Mouse (Mus musculus) layer of hippocampus, postnatal 10 days (tissue): ENCODE measurements around the gene Tmem121. TPM values are rescaled to one million over a fixed set of nuclear protein-coding genes. Genes with fewer than 3 reads are reported as not detected.
A peak's percentile ranks its signal among the peaks of the same experiment; 100 is the strongest.
"Not testable (repeated sequence)": the region's sequence is repeated elsewhere in the genome, so short reads cannot be mapped to it uniquely, and the experiment has no call there.

Experiments
- DNase-seq, 2 experiments: peaks; one replicate each; pipeline ENCODE4 v3.0.0; 2021; ENCODE audit warnings: low spot score in 2 of 2
- total RNA-seq, 2 experiments: library from RNA; stranded (reverse); gene quantifications; 2 replicates each; pipeline ENCODE4 v1.2.3; 2021

The Tmem121 gene
- total RNA-seq, 2 experiments from 2014 or later = 30.5 to 33.9 TPM

DNA sequence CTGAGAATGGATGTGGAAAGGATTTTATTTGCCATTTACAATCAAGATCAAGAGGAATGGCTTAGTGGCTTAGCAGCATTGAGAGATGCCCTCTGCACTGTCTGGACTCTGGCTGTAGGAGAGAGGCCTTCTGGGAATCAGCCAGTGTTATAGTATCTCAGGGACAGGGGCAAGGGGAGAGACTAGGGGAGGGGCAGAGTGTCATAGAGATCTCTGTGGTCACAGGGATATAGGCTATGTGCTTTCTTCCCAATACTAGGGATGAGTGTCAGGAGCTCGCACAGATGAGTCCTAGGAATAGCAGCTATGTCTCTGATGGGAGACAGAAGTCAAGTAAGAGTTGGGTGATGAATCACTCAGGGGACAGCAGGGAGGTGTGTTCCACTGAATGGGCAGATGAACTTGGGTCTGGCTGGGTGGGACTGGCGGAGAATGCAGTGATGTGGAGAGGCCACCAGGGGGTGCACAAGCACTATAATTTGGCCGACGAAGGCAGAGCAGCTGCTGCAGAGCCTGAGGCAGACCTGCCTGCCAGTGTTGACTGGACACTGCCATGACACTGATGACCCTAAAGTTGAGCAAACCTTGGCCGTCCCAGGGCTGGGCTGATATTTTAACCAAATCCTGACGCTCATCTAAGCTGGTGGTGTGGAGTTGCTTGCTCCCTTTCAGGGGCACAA is 30.1 kb downstream of the Tmem121 start:
- DNase-seq = peak; percentile 72 to 78

DNA sequence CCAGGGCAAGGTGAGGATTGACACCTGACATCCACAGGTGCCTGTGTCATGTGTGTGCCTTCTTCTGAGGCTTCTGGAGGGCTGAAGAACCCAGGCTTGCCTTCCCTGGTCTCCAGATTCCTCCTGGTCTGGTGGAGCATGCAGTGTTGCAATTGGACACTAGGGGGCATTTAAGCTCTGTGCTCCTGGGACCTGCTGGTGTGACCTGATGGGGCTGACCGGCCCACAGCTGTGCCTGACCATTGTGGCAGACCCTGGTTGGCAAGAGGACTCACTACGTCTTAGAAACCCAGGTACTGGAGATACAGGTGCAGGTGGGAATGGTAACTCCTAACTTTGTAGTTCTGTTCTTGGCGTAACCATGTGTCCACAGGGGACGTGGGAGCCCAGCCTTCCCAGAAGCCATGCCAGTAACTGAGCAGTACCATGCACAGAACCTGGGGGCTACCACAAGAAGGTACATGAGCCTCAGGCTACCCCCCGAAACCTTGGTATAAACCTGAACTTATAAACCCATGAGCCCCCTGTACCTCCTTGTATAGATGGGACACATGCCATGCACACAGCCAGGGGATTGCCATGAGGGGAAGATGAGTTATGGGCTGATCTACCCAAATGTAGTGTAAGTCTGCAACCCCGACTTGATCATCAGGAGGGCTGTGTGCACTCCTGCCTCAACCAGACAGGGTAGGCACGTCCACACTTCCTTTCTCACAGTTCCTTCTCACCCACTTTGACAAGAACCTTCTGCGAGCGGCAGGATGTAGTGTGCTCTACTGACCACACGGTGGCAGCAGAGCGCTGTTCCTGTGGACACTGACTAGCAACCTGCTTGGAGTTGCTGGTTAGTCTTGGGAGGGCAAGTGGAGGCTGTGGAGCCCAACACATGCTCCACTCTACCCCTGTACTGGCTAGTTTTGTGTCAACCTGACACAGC is 31.8 kb downstream of the Tmem121 start:
- DNase-seq = peak; percentile 77 to 79

DNA sequence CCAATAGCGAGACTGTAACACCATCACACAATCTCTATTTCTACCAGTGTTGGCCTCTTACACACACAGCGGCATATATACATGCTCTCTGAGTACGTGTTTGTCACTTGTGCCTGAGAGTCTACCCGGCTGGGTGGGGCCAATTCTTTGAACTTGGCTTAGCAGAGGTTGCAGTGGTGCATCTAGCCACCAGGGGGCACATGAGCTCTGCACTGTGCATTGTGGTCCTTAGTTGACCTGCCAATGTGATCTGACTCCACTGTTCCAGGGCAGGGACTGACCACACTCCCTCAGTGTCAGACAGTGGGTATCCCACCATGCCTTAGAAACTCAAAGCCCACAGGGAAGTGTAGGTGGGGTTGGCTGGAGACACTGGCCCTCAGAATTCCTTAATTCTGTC is 34.1 kb downstream of the Tmem121 start:
- peak; percentile 22 to 44 for DNase-seq

DNA sequence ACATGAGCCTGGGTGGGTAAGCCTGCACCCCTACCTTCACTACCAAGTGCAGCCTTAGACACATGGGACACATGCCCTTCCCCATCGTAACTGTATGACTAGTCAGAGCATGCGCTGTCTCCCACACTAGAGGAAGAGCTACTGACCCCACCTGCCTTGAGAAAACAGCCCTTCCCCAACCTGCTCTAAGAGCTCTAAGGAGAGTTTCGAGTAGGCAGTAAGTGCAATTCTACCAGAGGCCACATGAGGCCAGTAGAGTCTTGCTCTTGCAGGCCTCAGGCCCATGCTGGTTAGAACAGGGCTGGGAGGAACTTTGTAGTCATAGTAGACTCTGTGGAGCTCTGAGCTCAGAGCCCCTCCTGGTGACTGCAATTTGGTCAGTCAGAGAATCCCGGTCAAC is 34.7 kb downstream of the Tmem121 start:
- DNase-seq = peak; percentile 71 to 75

DNA sequence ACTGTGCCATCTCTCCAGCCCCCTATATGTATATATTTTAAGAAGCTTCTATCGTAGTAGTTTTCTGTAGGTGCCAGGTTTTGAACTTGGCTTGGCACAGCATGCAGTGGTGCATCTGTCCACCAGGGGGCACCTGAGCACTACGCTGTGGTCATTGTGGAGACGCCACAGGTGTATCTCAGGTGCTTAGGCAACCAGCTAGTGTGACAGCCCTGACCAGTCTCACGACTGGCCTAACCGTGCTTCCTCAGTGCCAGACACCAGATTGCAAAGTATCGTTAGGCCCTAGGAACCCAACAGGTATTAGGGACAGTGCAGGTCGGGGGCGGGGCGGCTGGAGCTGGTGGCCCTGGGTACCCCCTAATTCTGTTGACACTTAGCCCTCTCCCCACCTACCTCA is 35.6 kb downstream of the Tmem121 start:
- DNase-seq = peak; percentile 31

DNA sequence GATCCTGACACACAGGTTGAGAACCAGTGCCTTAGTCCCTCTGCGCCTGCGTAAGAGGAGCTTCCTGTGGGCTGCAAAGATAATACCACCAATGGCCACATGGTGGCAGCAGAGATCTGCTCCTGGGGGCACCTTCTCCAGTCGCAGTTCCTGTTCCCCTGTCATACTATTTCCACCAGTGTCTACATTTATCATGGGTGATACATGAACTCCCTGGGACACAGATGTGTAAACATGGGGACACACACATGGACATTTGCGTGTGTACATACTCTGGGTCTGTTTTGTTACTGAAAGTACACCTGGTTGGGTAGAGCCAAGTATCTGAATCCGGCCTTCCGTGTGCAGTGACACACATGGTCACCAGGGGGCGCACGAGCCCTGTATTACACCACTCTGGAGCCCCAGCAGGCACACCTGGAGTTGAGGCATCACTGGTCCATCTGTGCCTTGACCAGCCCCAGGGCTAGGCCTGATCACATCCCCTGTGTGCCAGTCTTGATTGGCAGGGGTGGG is 36.4 kb downstream of the Tmem121 start:
- peak; percentile 95 to 97 for DNase-seq

DNA sequence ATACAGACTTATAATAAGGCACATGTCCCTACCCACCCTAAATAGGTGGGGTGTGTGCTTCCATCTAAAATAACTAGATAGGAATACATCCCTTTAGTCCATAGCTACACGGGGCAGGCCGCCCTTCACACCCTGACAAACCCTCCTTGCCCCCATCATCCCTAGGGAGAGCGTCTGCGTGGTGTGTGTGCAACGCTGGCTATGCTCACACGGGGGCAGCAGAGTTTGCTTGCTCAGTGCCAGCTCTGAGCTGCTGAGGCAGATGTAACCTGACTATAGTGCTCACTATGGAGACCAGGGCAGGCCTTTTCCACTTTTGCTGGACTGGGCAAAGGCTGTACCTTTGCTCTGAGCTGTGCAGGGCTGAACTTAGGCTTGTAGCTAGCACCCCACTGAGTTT is 37.0 kb downstream of the Tmem121 start:
- DNase-seq = peak; percentile 63 to 68

DNA sequence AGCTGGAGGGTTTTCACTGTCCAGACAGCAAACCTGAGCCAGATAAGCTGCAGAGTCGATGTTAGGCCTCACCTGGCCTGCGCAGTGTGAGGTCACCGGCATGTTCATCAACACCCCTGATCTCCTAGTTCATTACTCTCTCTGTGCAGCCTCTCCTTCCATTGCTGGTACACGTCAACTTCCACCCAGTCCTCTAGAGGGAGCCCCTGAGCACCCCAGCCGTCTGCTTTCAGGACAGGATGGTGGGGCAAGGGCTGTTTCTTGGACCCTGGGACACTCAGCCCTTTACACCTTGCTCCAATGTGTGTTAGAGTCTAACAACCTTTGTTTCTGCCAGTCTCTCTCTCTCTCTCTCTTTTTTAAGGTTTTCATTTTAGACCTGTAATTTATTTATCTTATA is 38.5 kb downstream of the Tmem121 start:
- peak in 1 of 2 experiments; percentile 25 for DNase-seq

DNA sequence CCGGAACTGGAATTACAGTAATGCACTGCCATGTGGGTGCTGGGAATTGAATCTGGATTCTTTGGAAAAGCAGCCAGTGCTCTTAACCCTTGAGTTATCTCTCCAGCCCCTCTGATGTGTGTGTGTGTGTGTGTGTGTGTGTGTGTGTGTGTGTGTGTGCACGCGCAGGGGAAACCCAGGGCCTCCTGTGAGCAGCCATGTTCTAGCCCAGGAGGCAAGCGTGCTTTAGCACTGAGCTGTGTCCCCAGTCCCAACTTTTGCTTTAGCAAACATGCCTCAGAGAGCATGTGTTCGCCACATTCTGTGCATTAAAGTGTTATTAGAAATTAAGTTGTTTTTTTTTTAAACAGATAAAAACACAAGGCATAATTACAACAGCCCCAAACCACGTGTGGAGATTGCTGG is 39.0 kb downstream of the Tmem121 start:
- no peak for DNase-seq

DNA sequence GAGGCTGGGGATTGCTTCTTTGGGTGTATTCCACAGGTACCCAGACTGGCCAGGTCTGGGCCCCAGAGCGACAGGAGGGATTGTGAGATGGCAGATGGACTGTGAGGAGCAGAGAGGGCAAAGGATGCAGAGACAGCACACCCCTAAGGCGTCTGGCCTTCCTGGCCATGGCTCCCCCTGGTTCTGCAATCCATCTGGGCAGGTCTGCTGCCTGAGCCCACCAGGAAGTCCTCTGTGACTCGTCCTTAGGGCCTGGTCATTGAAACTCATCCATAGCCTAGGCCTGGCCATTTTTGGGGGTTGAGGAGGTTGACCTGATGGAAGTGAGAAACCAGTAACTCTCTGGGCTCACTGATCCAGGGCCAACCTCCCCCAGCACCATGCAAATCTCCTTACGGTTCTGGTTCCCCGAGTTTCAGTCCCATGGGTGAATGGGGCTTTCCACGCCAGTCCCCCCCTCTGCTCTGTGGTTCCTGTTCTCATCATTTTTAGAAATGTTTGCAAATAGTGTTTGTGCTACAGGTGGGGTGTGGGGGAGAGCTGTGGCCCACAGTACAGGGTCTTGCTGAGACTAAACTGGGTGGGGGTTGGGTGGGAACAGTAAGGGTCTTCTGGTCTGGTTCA is 42.4 kb downstream of the Tmem121 start:
- no peak for DNase-seq

DNA sequence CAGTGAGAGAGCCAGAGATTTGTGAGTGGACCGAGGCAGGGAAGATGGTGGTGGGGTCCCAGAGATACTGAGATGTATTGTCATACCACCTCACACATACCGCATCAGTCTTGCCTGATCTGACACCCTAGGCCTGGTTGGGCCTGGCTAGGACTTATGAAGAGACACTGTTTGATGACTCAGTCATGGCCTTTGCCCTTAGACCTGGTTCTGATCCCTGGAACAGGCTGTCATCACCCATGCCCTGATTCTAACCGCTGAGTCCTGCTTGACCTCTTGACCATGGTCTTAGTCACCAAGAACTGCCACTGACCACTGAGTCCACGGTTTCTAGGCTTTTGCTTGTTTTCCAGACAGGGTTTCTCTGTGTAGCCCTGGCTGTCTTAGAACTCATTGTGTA is 45.0 kb downstream of the Tmem121 start:
- no peak for DNase-seq

DNA sequence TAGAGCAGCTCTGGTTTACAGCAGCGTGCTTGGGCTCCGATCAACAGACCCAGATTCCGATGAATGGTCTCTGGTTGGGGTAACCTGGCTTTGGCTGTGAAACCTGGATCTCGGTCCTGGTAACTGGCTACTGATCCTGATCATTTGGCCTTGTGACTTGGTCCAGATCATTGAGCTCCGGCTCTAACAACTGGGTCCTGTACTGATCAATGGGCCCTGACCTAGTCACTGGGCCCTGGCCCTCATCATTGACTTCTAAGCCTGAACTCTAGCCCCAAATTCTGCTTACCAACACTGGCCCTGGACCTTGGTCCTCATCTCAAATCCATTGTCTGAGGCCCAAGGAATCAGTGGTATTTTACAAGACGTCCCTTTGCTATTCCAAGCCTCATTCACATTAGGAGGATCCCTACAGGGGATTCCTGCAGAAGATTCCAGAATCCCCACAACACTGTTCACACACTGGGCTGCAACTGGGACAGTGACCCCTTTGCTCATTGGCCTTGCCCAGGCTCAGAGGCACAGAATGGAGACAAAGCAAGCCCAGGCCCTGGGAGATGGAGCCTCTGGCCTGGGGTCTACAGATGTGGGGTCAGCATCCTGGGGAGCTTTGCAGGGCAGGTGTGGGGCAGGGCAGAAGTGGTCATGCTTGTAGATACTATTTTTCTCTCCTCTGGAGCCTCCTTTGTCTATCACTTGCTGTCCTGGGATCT is 46.0 kb downstream of the Tmem121 start:
- DNase-seq = not testable (repeated sequence)

DNA sequence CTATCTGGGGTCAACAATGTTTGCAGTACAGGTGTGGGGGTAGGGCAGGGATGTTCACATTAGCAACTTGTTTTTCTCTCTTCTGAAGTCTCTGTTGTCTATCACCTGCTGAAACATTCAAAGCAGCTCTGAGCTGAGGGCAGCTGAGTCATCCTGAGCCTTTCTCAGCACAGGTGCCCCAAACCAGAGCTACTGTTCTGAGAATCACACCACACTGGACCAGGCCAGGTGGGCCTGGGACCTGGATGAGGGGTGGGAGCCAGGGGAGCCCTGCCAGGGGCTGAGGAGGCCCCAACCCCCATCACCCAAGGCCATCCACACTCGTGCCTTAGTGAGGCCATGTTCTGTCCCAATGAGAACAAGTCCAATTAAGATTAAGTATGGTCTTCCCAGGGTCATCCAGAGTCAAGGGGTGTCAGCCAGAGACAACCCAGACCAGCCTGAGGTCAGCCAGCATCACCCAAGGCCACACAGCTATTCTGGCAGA is 46.6 kb downstream of the Tmem121 start:
- DNase-seq = not testable (repeated sequence)

Other genes with a start within 250 kb of the Tmem121 start
- 10 to 100 TPM; 11.6 to 13.8 TPM for gene Nudt14, start 243.8 kb upstream of the Tmem121 start, total RNA-seq
- 10 to 100 TPM; 52.1 to 57.5 TPM for gene Btbd6, start 209.4 kb upstream of the Tmem121 start, total RNA-seq
- 10 to 100 TPM; 55.7 to 66.6 TPM for gene Brf1, start 185.2 kb upstream of the Tmem121 start, total RNA-seq
- gene Pacs2, start 171.4 kb upstream of the Tmem121 start, total RNA-seq = 100 to 1,000 TPM; 129 to 132 TPM
- gene Tex22, start 111.4 kb upstream of the Tmem121 start, total RNA-seq = under 1 TPM; 0.45 to 0.64 TPM
- gene Mta1, start 87.7 kb upstream of the Tmem121 start, total RNA-seq = 10 to 100 TPM; 87.3 to 89.5 TPM
- 100 to 1,000 TPM; 179 to 183 TPM for gene Crip2, start 45.7 kb upstream of the Tmem121 start, total RNA-seq
- gene Crip1, start 39.6 kb upstream of the Tmem121 start, total RNA-seq = 10 to 100 TPM; 13.5 to 14.1 TPM
- 1 to 10 TPM; 3.0 to 3.3 TPM for gene Tedc1, start 29.5 kb upstream of the Tmem121 start, total RNA-seq